Mouse (Mus musculus) embryonic facial prominence, embryonic 14.5 days (tissue): Measurements from ENCODE around the gene Mcrs1. TPM values are rescaled to one million over a fixed set of nuclear protein-coding genes. Genes with fewer than 3 reads are reported as not detected.

Source experiments
- ATAC-seq: fragments of 200-750 bp; cut with Nextera tagmentation; 2 replicates; pipeline ENCODE4 v1.8.0; 2017; ENCODE audit warnings: low read depth, moderate number of reproducible peaks, moderate TSS enrichment
- DNase-seq: peaks from one replicate; pipeline ENCODE4 v3.0.0-alpha.2; 2015; ENCODE audit warnings: low spot score
- H3K27ac ChIP-seq: fragments of 300-500 bp; sonication (generic); replicated peaks from 2 replicates; pipeline ENCODE4 v1.5.1; 2014; ENCODE audit warnings: low read depth, mild to moderate bottlenecking, low read length, moderate library complexity
- H3K27me3 ChIP-seq: fragments of 300-500 bp; sonication (generic); replicated peaks from 2 replicates; pipeline ENCODE4 v1.6.1; 2014; ENCODE audit warnings: low read length; ENCODE audit not compliant: control insufficient read depth, insufficient read depth
- H3K36me3 ChIP-seq: fragments of 300-500 bp; sonication (generic); 2 replicates; pipeline ENCODE4 v1.6.1; 2014; ENCODE audit warnings: low read length, mixed read lengths; ENCODE audit not compliant: control insufficient read depth, insufficient read depth
- H3K4me1 ChIP-seq: fragments of 300-500 bp; sonication (generic); 2 replicates; pipeline ENCODE4 v1.6.1; 2014; ENCODE audit warnings: antibody characterized with exemption, low read length; ENCODE audit not compliant: control insufficient read depth, insufficient read depth
- H3K4me2 ChIP-seq: fragments of 300-500 bp; sonication (generic); 2 replicates; pipeline ENCODE4 v1.6.1; 2014; ENCODE audit warnings: low read depth, mild to moderate bottlenecking, low read length, moderate library complexity, mixed read lengths
- H3K4me3 ChIP-seq: fragments of 300-500 bp; sonication (generic); 2 replicates; pipeline ENCODE4 v1.5.1; 2014; ENCODE audit warnings: low read depth, mild to moderate bottlenecking, low read length
- H3K9ac ChIP-seq: fragments of 300-500 bp; sonication (generic); 2 replicates; pipeline ENCODE4 v1.6.1; 2014; ENCODE audit warnings: low read depth, mild to moderate bottlenecking, low read length, moderate library complexity, mixed read lengths
- H3K9me3 ChIP-seq: fragments of 300-500 bp; sonication (generic); 2 replicates; pipeline ENCODE4 v1.6.1; 2016; ENCODE audit warnings: low read length; ENCODE audit not compliant: control insufficient read depth
- WGBS: fragments of 180-500 bp; shearing (Covaris S2); extraction: QIAGEN DNeasy Blood & Tissue Kit; methylation state at CpG from one replicate; pipeline ENCODE4 v1.1.7; 2014; 5-methylcytosine and 5-hydroxymethylcytosine counted together
- polyA plus RNA-seq: library from polyadenylated mRNA; unstranded; fragments of >200 nt; fragmentation: Nextera tagmentation; extraction: Ambion mirVana; gene quantifications from 2 replicates; pipeline ENCODE4 v1.2.1, GENCODE M21; 2014

The Mcrs1 gene
- polyA plus RNA-seq, 1 experiment from 2014 or later = 115 TPM

GRCm38 (mm10) chr15:99225081-99225810 is 26.5 kb downstream of the Mcrs1 start:
- peak; percentile 67 for DNase-seq
- Histone ChIP-seq H3K9me3 (no peaks in the 10 kb centered on the region), H3K27me3 (peaks cover 81% of the 10 kb centered on the region), H3K4me1 (peaks cover 18% of the 10 kb centered on the region), H3K36me3 (no peaks in the 10 kb centered on the region), H3K27ac (no peak overlapping the region), H3K4me3 (peak overlapping the region; percentile 49), H3K9ac (peak overlapping the region; percentile 60; the same call in 1 of the 2 replicates), H3K4me2 (peak overlapping the region; percentile 81)
- under 1% methylated on average over 22 of the region's 22 CpGs for WGBS
- ATAC-seq = no peak; the same call in 1 of the 2 replicates

GRCm38 (mm10) chr15:99224208-99224911 is 27.4 kb downstream of the Mcrs1 start, which contains the start of gene Kcnh3:
Gene Kcnh3 (plus strand): TSS chr15:99224861.
- Histone ChIP-seq H3K4me2 (peak within 1 kb of the TSS; percentile 81), H3K27ac (no peak within 1 kb of the TSS), H3K4me3 (peak within 1 kb of the TSS; percentile 49), H3K9ac (peak within 1 kb of the TSS; percentile 60), H3K9me3 (no peaks in the 10 kb centered on the region), H3K27me3 (peaks cover 75% of the 10 kb centered on the region), H3K36me3 (no peaks in the 10 kb centered on the region), H3K4me1 (peaks cover 18% of the 10 kb centered on the region)
- DNase-seq (peak; percentile 74), ATAC-seq (peak; percentile 50)
- 1% methylated on average over 27 of the region's 66 CpGs for WGBS

- H3K4me2 ChIP-seq = peak overlapping the region; percentile 81
- no peaks in the 10 kb centered on the region for H3K36me3 ChIP-seq
- H3K9me3 ChIP-seq = no peaks in the 10 kb centered on the region
- peaks cover 75% of the 10 kb centered on the region for H3K27me3 ChIP-seq
- ATAC-seq (peak; percentile 24; the same call in 1 of the 2 replicates), DNase-seq (peak; percentile 60)
- peak overlapping the region; percentile 60 for H3K9ac ChIP-seq
- peak overlapping the region; percentile 49 for H3K4me3 ChIP-seq
- WGBS = 2% methylated on average over 19 of the region's 46 CpGs
- peaks cover 18% of the 10 kb centered on the region for H3K4me1 ChIP-seq
- no peak overlapping the region for H3K27ac ChIP-seq
Observed at GRCm38 (mm10) chr15:99223585-99224207, 28.1 kb downstream of the Mcrs1 start.

GRCm38 (mm10) chr15:99222794-99223584 is 28.8 kb downstream of the Mcrs1 start:
- H3K9me3 ChIP-seq = no peaks in the 10 kb centered on the region
- DNase-seq (peak; percentile 10), ATAC-seq (no peak)
- H3K4me1 ChIP-seq = peaks cover 18% of the 10 kb centered on the region
- no peak overlapping the region for H3K27ac ChIP-seq
- H3K4me3 ChIP-seq = peak overlapping the region; percentile 49
- no peaks in the 10 kb centered on the region for H3K36me3 ChIP-seq
- peaks cover 69% of the 10 kb centered on the region for H3K27me3 ChIP-seq
- peak overlapping the region; percentile 81 for H3K4me2 ChIP-seq
- H3K9ac ChIP-seq = peak overlapping the region; percentile 60
- WGBS = 5% methylated on average over 18 of the region's 18 CpGs

GRCm38 (mm10) chr15:99221315-99221952 is 30.3 kb downstream of the Mcrs1 start:
- H3K4me3 ChIP-seq = no peak overlapping the region
- no peak for ATAC-seq
- no peaks in the 10 kb centered on the region for H3K9me3 ChIP-seq
- 7% methylated on average over 8 of the region's 8 CpGs for WGBS
- H3K9ac ChIP-seq = 0 out of 2 replicates have a peak overlapping the region, but pooled peaks have one; percentile 14
- DNase-seq = peak; percentile 50
- no peak overlapping the region for H3K4me2 ChIP-seq
- peaks cover 18% of the 10 kb centered on the region for H3K4me1 ChIP-seq
- no peak overlapping the region for H3K27ac ChIP-seq
- no peaks in the 10 kb centered on the region for H3K36me3 ChIP-seq
- peaks cover 54% of the 10 kb centered on the region for H3K27me3 ChIP-seq

- WGBS = 89% methylated on average over 4 of the region's 4 CpGs
- ATAC-seq = no peak
- no peak overlapping the region for H3K4me2 ChIP-seq
- no peak for DNase-seq
- no peak overlapping the region for H3K9ac ChIP-seq
- no peak overlapping the region for H3K4me3 ChIP-seq
- H3K36me3 ChIP-seq = peaks cover 15% of the 10 kb centered on the region
- H3K4me1 ChIP-seq = peaks cover 2% of the 10 kb centered on the region; the same call in 1 of the 2 replicates
- H3K27me3 ChIP-seq = peaks cover 16% of the 10 kb centered on the region
- no peaks in the 10 kb centered on the region for H3K9me3 ChIP-seq
- no peak overlapping the region for H3K27ac ChIP-seq
Observed at GRCm38 (mm10) chr15:99217630-99218029, 34.1 kb downstream of the Mcrs1 start.

- ATAC-seq (no peak), DNase-seq (no peak)
- no peaks in the 10 kb centered on the region for H3K4me1 ChIP-seq
- H3K9ac ChIP-seq = no peak overlapping the region
- 87% methylated on average over 11 of the region's 11 CpGs for WGBS
- no peak overlapping the region for H3K27ac ChIP-seq
- H3K9me3 ChIP-seq = no peaks in the 10 kb centered on the region
- H3K27me3 ChIP-seq = no peaks in the 10 kb centered on the region
- peaks cover 31% of the 10 kb centered on the region for H3K36me3 ChIP-seq
- H3K4me2 ChIP-seq = no peak overlapping the region
- no peak overlapping the region for H3K4me3 ChIP-seq
Observed at GRCm38 (mm10) chr15:99215741-99216463, 35.9 kb downstream of the Mcrs1 start.
